Mouse (Mus musculus): ENCODE data around the gene Cct5.
A peak's percentile ranks its signal among the peaks of the same experiment; 100 is the strongest.

Cct5 gene

GRCm38 (mm10) chr15:31601646-31602374, at the start of gene Cct5, which contains the start of gene Fam173b:
Cct5 (minus strand) TSS chr15:31601804.
Fam173b (plus strand) TSS chr15:31601852.
- peak; percentile 99 for DNase-seq (ENCODE audit: low read depth in 2 of 2, low spot score in 2 of 2)

DNA sequence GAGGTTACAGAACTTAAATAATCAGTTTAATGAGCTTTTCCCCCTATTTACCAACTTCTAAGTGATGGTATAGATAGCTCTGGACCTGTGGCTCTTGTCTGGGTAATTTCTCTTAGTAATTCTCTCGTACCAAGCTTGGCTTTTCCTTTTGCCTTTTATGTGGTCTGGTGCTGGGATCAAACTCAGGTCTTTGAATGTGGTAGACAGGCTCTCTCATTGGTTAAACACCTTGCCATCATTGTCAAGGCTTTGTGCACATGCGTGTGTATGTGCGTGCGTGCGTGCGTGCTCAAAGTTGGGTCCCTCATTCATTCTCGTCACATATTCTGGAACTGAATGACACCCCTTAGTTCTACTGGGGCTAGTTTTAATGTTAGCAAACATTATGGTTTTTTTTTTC, 49.2 kb upstream of the Cct5 start:
- peak in 1 of 2 experiments; percentile 9 for DNase-seq (ENCODE audit: low read depth in 2 of 2, low spot score in 2 of 2)

GRCm38 (mm10) chr15:31649691-31650090, 48.1 kb upstream of the Cct5 start:
- peak; percentile 21 to 51 for DNase-seq (ENCODE audit: low read depth in 2 of 2, low spot score in 2 of 2)

DNA sequence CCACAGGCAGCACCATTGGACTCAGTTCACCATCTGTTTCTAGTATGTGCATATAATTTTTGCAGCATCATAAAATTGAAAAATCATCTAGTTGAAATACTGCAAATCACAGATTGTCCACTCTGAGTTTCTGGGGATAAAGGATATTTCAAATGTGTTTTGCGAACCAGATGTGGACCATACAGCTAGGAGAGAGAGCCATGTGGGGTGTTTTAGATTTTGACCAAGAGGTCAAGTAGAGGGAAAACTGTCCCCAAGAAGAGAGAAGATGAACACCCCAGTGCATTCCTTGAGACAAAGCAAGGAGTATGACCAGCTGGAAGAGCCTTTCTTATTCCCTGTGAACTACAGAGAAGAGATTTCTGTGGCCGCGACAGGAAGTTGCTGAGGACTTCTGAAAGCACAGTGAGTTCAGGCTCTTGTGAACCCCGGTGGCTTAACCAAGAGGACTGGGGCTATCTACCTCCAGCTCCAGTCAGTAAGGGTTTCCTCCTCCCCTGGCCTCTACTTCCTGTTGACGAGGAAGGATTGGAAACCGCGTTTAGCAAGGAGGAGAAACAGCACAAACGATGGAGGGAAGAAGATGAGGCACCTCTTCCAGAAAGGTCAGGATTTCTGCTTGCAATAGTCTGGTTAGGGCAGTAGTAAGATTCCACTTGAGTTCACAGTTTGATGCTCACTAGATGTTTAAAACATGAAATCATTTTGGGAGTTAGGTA, 46.4 kb upstream of the Cct5 start:
- peak in 1 of 2 experiments; percentile 5 for DNase-seq (ENCODE audit: low read depth in 2 of 2, low spot score in 2 of 2)

- no peak for DNase-seq (ENCODE audit: low read depth in 2 of 2, low spot score in 2 of 2)
Observed at GRCm38 (mm10) chr15:31647225-31647624, 45.6 kb upstream of the Cct5 start.

DNA sequence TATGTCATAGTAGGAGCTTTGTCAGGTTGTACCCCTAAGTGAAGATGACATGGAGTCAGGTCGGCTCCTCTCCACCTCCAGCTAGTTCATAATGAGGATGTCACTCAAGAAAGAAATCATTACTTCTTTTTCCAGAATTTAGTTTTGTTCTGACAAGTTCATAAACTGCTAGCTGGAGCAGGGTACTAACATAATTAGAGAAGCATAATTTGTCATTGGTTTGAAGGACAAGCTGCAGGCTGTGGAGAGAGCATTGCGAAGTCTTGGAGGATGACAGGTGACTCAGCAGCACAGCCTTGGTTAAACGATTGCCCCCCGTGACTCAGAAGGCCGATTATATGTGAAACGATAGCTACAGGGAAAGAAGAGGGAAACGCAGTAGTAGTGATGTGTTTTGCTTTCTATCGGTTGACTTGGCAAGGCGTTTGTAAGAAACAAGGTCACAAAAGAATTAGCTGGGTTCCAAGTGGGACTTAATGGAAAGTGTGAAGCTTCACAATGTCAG, 34.5 kb upstream of the Cct5 start:
- no peak for DNase-seq (ENCODE audit: low read depth in 2 of 2, low spot score in 2 of 2)

DNA sequence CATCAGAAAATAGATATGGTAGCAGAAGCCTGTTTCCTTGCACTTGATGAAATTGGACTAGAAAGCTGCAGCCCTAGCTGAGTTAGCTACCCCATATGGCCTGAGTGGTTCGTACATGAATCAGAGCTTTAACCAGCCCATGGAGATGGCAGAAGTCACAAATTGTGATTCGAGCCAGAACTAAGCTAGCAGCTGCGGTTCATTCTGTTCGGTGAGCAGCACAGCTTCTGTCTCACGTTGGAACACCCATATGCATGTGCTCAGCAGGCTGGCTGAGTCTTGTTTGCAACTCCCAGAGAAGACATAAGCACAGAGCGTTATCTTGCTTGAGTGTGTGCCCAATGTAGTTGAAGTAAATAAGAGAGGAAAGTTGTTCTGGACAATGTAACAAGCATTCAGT, 33.0 kb upstream of the Cct5 start:
- DNase-seq (ENCODE audit: low read depth in 2 of 2, low spot score in 2 of 2), result no peak

DNA sequence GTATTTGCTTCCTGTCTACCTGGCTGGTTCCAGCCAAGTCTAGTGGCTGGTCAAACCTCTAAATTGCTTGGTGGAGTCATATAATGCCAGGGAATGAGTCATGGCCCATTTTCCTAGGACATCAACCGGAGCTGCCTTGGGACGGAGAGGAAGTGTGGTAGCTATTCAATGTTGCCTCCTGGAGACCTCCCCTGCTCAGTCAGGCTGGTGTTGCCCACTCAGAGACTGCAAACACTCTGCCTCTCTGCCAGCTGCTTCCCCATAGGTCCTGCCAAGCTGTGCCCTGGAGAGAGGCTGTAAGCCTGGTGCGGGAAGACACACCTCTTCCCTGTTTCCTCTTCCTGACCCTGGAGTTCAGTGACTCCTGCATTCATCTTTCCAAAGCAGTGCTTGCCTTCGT, 30.9 kb upstream of the Cct5 start:
- DNase-seq (ENCODE audit: low read depth in 2 of 2, low spot score in 2 of 2), result no peak

DNA sequence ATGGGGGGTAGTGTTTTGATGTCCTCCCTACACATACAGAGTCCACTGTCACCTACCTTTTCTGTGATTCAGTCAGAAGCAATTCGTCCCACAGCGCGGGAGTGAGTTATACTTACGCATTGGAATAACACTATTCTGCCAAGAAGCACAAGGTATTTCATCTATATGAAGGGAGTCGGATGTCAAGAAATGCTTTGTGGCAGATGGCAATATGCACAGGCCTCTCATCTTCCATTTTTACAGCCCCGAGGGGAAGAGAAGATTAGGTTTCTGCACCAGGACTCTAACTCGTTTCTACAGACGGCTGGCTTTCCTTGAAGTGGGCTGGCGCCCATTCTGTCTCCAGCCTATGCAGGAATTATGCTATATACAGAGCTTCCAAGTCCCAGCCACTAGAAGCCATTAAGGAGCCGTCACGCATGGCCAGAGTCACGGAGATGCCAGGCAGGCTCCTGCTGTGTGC, 29.8 kb upstream of the Cct5 start:
- no peak for DNase-seq (ENCODE audit: low read depth in 2 of 2, low spot score in 2 of 2)

DNA sequence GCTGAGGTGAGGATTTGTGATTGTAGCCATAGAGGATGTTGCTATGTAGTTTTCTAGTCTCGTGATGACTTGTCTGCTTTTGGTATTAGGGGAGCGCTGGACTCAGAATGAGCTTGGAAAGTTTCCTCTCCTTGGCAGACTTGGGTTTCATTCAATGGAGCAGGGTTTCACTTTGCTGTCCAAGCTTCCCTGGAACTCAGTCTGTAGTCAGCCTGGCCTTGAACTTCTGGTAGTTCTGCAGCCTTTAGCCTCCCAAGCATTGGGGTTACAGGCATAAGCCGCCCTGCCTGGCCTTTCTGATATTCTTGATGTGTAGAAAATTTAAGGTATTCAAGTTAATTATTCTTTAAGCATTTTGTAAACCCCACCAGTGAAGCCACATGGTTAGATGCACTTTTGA, 28.0 kb upstream of the Cct5 start:
- DNase-seq (ENCODE audit: low read depth in 2 of 2, low spot score in 2 of 2), result no peak

GRCm38 (mm10) chr15:31628180-31628579, 26.6 kb upstream of the Cct5 start:
- DNase-seq (ENCODE audit: low read depth in 2 of 2, low spot score in 2 of 2), result no peak

DNA sequence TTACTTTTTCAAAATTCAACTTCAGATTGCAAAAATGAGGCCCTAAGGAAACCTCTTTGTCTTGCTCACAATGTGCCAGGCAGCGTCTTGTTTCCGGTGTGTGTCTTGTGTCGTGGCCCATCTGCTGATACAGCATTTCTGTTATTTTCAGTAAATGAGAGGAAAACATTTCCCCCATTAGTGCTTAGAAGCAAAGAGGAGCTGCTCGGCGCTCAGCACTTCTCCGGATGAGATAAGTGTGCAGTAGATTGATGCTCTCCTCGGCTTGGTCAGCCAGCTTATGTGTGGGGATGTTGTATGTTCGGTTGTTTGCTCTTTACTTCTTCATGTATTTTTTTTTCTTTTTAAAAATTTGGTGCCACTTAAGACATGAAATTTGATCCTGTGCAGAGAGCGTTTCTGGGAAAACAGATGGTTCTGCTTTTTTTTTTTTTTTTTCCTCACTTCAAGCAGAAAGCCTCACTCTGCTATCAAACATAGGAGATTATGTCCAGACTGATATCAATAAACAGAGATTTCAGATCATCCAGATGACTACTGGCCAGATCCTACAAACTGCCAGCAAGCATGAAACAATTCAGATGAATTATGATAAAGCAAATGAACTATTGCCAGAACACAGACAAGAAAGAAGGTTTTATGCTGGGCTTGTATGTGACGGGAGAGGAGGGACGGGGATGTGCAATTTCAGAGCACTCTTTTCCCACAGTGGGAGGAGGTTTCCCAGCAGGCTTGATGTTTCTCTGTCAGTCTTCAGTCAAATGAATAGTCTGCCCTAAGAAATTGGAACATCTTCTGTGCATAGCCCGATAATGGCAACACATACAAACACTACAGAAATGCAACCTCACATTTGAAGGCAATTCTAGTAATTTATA, 25.9 kb upstream of the Cct5 start:
- no peak for DNase-seq (ENCODE audit: low read depth in 2 of 2, low spot score in 2 of 2)

- DNase-seq (ENCODE audit: low read depth in 2 of 2, low spot score in 2 of 2), result no peak
Observed at GRCm38 (mm10) chr15:31619521-31619920, 17.9 kb upstream of the Cct5 start.

DNA sequence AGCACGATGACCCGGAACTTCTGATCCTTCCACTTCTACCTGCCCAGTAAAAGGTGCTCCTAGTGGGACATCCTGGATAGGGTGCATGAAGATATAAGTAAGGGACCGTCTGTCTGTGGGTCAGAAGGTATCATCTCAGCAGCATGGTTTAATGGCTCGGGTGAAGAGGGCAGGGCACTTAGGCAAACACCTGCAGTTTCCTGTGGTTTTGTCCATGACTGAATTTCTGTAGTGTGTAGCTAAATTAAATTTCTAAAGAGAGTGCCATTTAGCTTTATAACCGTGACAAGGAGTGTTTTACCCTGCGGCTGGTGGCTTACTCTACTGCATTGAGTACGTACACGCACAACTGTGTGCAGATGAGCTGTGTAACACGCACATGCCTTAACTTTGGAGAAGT, 15.7 kb upstream of the Cct5 start:
- DNase-seq (ENCODE audit: low read depth in 2 of 2, low spot score in 2 of 2), result no peak

DNA sequence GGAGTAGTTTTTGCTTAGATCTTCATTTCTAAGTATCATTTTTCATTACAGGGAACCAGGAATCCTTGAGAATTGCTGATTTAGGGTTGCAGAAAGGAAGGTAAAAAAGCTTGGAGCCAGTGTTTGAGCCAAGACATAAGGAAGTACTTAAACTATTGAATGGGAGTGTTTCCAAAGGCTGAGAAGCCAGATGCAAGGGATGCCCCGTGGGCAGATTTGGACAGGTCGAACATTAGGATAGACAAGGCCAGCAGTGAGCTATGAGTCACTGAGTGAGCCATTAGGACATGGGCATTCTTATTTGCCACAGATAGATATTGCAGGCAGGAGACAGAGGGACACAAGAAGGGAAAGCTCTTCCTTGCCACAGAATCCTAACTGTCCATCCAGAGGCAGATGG, 13.1 kb upstream of the Cct5 start:
- DNase-seq (ENCODE audit: low read depth in 2 of 2, low spot score in 2 of 2), result no peak

GRCm38 (mm10) chr15:31613826-31614453, 12.3 kb upstream of the Cct5 start:
- no peak for DNase-seq (ENCODE audit: low read depth in 2 of 2, low spot score in 2 of 2)

DNA sequence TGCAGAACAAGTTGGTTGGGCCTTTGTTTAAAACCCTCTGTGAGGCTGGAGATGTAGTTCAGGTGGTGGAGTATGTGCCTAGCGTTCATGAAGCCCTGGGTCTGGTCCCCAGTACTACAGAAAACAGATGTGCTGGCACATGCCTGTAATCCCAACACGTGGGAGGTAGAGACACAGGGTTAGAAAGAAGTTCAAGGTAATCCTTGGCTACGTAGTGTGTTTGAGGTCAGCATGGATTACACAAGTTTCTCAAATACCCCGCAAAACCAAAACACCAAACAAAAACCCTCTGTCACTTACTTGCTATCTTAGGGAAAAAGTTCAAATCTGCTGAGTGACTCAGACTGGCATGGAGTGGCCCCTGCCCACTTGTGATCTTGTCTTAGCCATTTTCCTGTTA, 10.4 kb upstream of the Cct5 start:
- DNase-seq (ENCODE audit: low read depth in 2 of 2, low spot score in 2 of 2), result no peak

DNA sequence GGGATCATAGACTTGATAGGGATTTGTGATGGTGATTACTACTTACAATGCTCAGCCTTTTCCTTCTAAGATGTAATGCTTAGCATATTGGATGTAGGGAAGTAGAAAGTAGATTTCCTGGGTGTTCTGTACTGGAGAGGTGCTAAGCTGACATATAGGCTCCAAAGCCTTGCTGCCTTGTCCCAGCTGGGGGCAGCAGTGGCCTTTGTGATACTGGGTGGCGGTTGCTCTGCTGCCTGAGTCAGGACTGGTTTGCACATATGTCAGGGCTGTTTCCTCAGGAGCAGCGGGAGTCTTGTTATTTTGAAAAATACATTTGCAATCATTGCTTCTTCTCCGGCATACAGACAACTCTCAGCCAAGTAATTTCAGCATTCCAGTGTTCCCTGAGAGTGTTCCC, 9.4 kb upstream of the Cct5 start:
- DNase-seq (ENCODE audit: low read depth in 2 of 2, low spot score in 2 of 2), result no peak

GRCm38 (mm10) chr15:31606821-31607220, 5.2 kb upstream of the Cct5 start:
- DNase-seq (ENCODE audit: low read depth in 2 of 2, low spot score in 2 of 2), result no peak

GRCm38 (mm10) chr15:31603113-31603512, 1.5 kb upstream of the Cct5 start:
- no peak for DNase-seq (ENCODE audit: low read depth in 2 of 2, low spot score in 2 of 2)

- peak; percentile 45 to 54 for DNase-seq (ENCODE audit: low read depth in 2 of 2, low spot score in 2 of 2)
Observed at GRCm38 (mm10) chr15:31602426-31602825, 822 bp upstream of the Cct5 start.
